Mouse (Mus musculus) forebrain, postnatal 0 days (tissue): Measurements from ENCODE around the gene Lima1. TPM values are rescaled to one million over a fixed set of nuclear protein-coding genes. Genes with fewer than 3 reads are reported as not detected.
"Not testable (repeated sequence)": the region's sequence is repeated elsewhere in the genome, so short reads cannot be mapped to it uniquely, and the experiment has no call there.

ENCODE experiments used
- ATAC-seq: fragments of 200-750 bp; cut with Nextera tagmentation; 2 replicates; pipeline ENCODE4 v1.8.0; 2017; ENCODE audit warnings: mild to moderate bottlenecking, moderate library complexity
- DNase-seq: peaks from one replicate; pipeline ENCODE4 v3.0.0-alpha.2; 2015
- H3K27ac ChIP-seq: fragments of 300-500 bp; sonication (generic); 2 replicates; pipeline ENCODE4 v1.5.1; 2014; ENCODE audit warnings: low read depth, mild to moderate bottlenecking, antibody characterized with exemption, low read length, moderate library complexity, mixed read lengths
- H3K27me3 ChIP-seq: fragments of 300-500 bp; sonication (generic); 2 replicates; pipeline ENCODE4 v1.6.1; 2014; ENCODE audit warnings: mild to moderate bottlenecking, low read length, mixed read lengths; ENCODE audit not compliant: insufficient read depth
- H3K36me3 ChIP-seq: fragments of 300-500 bp; sonication (generic); 2 replicates; pipeline ENCODE4 v1.6.1; 2014; ENCODE audit warnings: mild to moderate bottlenecking, moderate library complexity; ENCODE audit not compliant: insufficient read depth
- H3K4me1 ChIP-seq: fragments of 300-500 bp; sonication (generic); 2 replicates; pipeline ENCODE4 v1.6.1; 2014; ENCODE audit warnings: antibody characterized with exemption; ENCODE audit not compliant: insufficient read depth
- H3K4me2 ChIP-seq: fragments of 300-500 bp; sonication (generic); 2 replicates; pipeline ENCODE4 v1.6.1; 2014; ENCODE audit warnings: low read depth, mild to moderate bottlenecking, moderate library complexity
- H3K4me3 ChIP-seq: fragments of 300-500 bp; sonication (generic); 2 replicates; pipeline ENCODE4 v1.5.1; 2014; ENCODE audit warnings: low read depth, low read length, mixed read lengths
- H3K9ac ChIP-seq: fragments of 300-500 bp; sonication (generic); 2 replicates; pipeline ENCODE4 v1.6.1; 2014; ENCODE audit warnings: mild to moderate bottlenecking
- H3K9me3 ChIP-seq: fragments of 300-500 bp; sonication (generic); 2 replicates; pipeline ENCODE4 v1.6.1; 2016; ENCODE audit warnings: low read length
- CTCF ChIP-seq: sonication (generic); IDR thresholded peaks from 2 replicates; pipeline ENCODE4 v1.5.1; 2016; ENCODE audit warnings: antibody characterized with exemption, control low read depth, low read depth
- WGBS: fragments of 180-500 bp; shearing (Covaris S2); extraction: QIAGEN DNeasy Blood & Tissue Kit; methylation state at CpG from one replicate; pipeline ENCODE4 v1.1.7; 2014; 5-methylcytosine and 5-hydroxymethylcytosine counted together
- polyA plus RNA-seq: library from polyadenylated mRNA; unstranded; fragments of >200 nt; fragmentation: Nextera tagmentation; extraction: Ambion mirVana; gene quantifications from 2 replicates; pipeline ENCODE4 v1.2.1, GENCODE M21; 2015
- total RNA-seq: library from RNA; depleted of rRNA; stranded (reverse); fragments of >200 nt; gene quantifications from 2 replicates; pipeline ENCODE4 v1.2.3, GENCODE M21; 2014; rRNA removed

Lima1 gene
- total RNA-seq = 9.7 and 12.5 TPM in 2 replicates
- polyA plus RNA-seq = 8.5 and 11.8 TPM in 2 replicates

DNA sequence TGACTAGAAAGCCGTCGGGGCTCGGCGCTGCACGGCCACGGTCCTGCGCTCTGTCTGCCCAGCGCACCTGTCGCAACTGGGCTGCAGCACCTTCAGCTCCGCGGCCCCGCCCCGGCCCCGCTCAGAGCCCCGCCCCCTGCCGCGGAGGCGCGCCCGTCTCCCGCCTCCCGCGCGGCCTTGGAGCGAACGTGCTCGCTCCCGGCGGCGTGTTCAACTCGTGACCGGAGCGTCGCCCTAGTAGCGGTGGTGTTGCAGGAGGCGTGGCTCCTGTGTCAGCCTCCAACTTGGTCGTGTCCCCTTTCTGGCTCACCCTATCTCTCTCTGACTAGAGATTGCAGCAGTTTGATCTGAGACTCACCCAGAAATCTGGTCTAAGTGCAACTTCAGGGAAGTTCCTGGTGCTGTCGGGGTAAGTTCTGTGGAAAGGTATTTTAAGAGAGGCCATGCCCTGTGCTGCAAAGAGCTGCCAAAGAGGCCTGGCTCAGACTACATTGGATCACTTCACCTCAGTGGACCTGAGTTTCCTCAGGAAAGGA, at the start of gene Lima1:
Gene Lima1, minus strand, starts transcription at position 123 of the 536 bp plus-strand sequence.
- H3K27me3 ChIP-seq = no peaks in the 10 kb centered on the region
- H3K4me1 ChIP-seq = peaks cover 7% of the 10 kb centered on the region
- 0% methylated on average over 31 of the region's 38 CpGs for WGBS
- no peaks in the 10 kb centered on the region for H3K9me3 ChIP-seq
- ATAC-seq = peak; percentile 99
- TF ChIP-seq CTCF = no peak
- H3K9ac ChIP-seq = peak within 1 kb of the TSS; percentile 73
- no peaks in the 10 kb centered on the region for H3K36me3 ChIP-seq
- peak; percentile 92 for DNase-seq
- H3K4me3 ChIP-seq = peak within 1 kb of the TSS; percentile 93
- peak within 1 kb of the TSS; percentile 88 for H3K4me2 ChIP-seq
- H3K27ac ChIP-seq = 0 out of 2 replicates have a peak within 1 kb of the TSS, but pooled peaks have one; percentile 21

DNA sequence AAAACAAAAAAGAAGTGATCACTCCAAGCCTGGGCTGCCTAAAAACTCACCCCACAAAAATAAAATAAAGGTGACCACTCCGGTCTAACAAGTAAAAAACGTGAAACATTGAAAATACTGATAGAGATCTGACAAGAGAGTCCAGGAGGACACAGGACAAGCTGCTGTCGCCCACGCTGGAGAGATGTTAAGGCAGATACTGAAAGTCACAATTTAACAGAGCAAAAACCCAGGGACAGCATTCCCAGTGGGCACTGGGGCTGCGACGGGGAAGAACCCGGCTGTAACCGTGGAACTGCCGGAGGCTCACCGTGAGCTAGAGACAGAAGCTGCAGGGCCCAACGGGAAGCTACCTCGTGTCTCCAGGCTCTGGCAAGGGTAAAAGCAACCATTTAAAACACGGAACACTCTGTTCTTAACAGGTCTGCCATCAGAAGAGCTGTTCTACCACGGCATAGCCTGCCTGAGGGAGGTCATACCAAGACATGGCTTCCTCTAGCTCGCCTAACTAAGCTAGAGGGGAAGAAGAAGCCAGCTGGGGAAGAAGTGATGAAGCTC, 44.4 kb upstream of the Lima1 start:
- Histone ChIP-seq H3K36me3 (no peaks in the 10 kb centered on the region), H3K27ac (no peak overlapping the region), H3K27me3 (no peaks in the 10 kb centered on the region), H3K4me1 (no peaks in the 10 kb centered on the region), H3K4me2 (no peak overlapping the region), H3K9me3 (no peaks in the 10 kb centered on the region), H3K9ac (no peak overlapping the region), H3K4me3 (no peak overlapping the region)
- ATAC-seq (no peak), DNase-seq (no peak)
- whole genome bisulfite sequencing = 82% methylated on average over 15 of the region's 15 CpGs
- TF ChIP-seq CTCF = no peak

DNA sequence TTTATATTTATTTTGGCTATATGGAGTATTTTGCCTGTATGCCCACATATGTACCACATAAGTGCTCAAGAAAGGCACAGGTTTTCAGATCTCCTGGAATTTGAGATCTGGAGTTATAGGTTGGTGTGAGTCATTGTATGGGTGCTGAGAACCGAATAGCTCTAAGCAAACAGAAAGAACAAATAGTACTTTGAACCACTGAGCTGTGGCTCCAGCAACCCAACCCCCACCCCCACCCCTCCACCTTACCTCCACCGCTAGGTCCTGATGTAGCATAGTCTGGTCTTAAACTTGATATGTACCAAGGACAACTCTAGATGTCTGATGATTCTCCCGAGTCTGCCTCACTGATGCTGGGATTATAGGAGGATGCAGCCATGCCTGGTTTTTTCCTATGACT, 42.0 kb upstream of the Lima1 start:
- no peak overlapping the region for H3K9ac ChIP-seq
- no peak overlapping the region for H3K4me3 ChIP-seq
- 80% methylated on average over 3 of the region's 3 CpGs for WGBS
- no peak overlapping the region for H3K27ac ChIP-seq
- H3K4me2 ChIP-seq = no peak overlapping the region
- no peak for TF ChIP-seq CTCF
- no peak for ATAC-seq
- no peaks in the 10 kb centered on the region for H3K4me1 ChIP-seq
- no peaks in the 10 kb centered on the region for H3K36me3 ChIP-seq
- H3K27me3 ChIP-seq = no peaks in the 10 kb centered on the region
- H3K9me3 ChIP-seq = no peaks in the 10 kb centered on the region
- no peak for DNase-seq

DNA sequence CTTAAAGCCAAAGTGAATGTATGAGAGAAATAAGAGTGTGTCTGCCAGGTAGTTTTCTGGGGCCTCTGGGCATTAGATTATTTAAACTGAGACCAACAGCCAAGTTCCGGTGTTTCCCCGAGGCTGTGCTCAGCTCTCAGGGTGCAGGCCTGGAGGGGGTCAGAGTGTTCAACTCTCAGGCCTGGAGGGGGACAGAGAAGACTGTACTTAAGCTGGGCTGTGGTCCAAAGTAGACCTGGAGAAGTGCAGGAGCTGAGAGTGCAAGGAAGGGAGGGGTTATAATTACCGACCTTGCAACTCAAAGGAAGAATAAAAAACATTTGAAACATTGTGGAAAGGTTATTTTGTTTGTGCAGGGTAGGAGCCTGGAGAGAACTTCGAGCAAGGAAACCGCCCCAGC, 39.4 kb upstream of the Lima1 start:
- ATAC-seq (no peak), DNase-seq (no peak)
- no peak for TF ChIP-seq CTCF
- Histone ChIP-seq H3K9ac (no peak overlapping the region), H3K4me1 (no peaks in the 10 kb centered on the region), H3K4me2 (no peak overlapping the region), H3K9me3 (no peaks in the 10 kb centered on the region), H3K27me3 (no peaks in the 10 kb centered on the region), H3K27ac (no peak overlapping the region), H3K4me3 (no peak overlapping the region), H3K36me3 (no peaks in the 10 kb centered on the region)
- WGBS = 68% methylated on average over 5 of the region's 5 CpGs

DNA sequence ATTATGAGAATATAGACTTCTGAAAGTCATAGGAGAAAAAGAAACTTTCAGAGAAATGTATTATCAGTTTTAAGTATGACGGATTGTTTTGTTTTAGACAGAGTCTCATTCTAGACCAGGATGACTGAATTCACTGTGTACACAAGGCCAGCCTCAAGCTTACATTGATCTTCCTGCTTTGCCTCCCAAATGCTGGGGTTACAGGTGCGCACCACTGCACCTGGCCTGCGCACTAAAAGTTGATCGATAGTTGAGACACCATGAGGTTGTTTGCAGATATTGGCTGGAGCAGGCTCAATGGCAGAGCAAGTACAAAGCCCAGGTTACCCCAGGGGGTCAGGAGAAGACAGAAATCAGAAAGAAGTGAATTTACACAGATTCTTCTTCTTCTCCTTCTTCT, 36.5 kb upstream of the Lima1 start:
- no peak overlapping the region for H3K4me3 ChIP-seq
- no peak overlapping the region for H3K9ac ChIP-seq
- TF ChIP-seq CTCF = no peak
- no peaks in the 10 kb centered on the region for H3K36me3 ChIP-seq
- no peaks in the 10 kb centered on the region for H3K9me3 ChIP-seq
- H3K4me1 ChIP-seq = no peaks in the 10 kb centered on the region
- 98% methylated on average over 4 of the region's 4 CpGs for WGBS
- no peak overlapping the region for H3K27ac ChIP-seq
- no peak overlapping the region for H3K4me2 ChIP-seq
- no peaks in the 10 kb centered on the region for H3K27me3 ChIP-seq
- ATAC-seq (no peak), DNase-seq (no peak)

DNA sequence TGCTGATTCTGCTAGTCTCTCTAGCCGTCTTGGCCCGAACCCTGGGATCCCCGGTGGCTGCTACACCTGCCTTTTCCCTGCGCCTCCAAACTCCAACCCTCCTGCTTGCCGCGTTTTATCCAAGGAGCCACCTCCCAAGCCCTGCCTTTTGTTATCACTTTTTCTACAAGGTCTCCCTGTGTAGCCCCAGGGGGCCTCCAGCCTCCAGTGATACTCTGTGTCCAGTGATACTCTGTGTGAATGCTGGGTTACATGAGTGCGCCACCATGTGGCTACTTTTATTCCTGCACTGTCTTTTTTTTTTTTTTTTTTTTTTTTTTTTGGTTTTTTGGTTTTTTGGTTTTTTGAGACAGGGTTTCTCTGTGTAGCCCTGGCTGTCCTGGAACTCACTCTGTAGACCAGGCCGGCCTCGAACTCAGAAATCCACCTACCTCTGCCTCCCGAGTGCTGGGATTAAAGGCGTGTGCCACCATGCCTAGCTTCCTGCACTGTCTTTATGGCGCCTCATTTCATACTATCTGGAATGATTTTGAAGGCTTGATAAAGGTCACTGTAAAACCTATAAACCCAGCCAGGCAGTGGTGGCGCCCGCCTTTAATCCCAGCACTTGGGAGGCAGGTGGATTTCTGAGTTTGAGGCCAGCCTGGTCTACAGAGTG, 34.2 kb upstream of the Lima1 start:
- H3K9ac ChIP-seq, H3K27me3 ChIP-seq, H3K9me3 ChIP-seq, H3K27ac ChIP-seq, ATAC-seq, H3K4me1 ChIP-seq, H3K4me2 ChIP-seq, H3K36me3 ChIP-seq, H3K4me3 ChIP-seq: not testable (repeated sequence)
- DNase-seq = peak; percentile 28
- 42% methylated on average over 14 of the region's 14 CpGs for WGBS
- peak; percentile 61 for TF ChIP-seq CTCF

DNA sequence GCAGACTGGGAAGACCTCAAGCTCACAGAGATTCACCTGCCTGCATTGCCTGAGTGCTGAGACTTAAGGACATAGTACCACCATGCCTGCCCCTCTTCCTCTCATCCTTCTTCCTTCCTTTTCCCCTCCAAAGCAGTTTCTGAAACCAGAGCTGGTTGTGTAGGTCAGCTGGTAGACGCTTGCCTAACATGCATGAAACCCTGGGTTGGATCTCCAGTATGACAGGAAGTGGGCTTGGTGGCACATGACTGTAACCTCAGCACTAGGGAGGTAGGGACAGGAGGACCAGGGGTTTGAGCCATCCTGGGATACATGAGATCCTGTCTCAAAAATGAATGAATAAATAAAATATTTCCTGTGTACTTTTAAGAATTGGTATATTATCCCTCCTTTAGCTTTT, 32.3 kb upstream of the Lima1 start:
- Histone ChIP-seq H3K27me3 (no peaks in the 10 kb centered on the region), H3K4me3 (no peak overlapping the region), H3K4me1 (no peaks in the 10 kb centered on the region), H3K27ac (no peak overlapping the region), H3K9me3 (no peaks in the 10 kb centered on the region), H3K4me2 (no peak overlapping the region), H3K9ac (no peak overlapping the region), H3K36me3 (no peaks in the 10 kb centered on the region)
- DNase-seq (no peak), ATAC-seq (no peak)
- WGBS = 83% methylated on average over 1 of the region's 1 CpGs
- no peak for TF ChIP-seq CTCF
